Mouse (Mus musculus) testis, adult 2 months (tissue): ENCODE data around the gene Fbxl14.

Experiments
- CTCF ChIP-seq: fragments of 200-500 bp; IDR thresholded peaks from 2 replicates; pipeline ENCODE4 v1.5.1; 2012; ENCODE audit warnings: low read depth, mild to moderate bottlenecking, inconsistent platforms, low read length, moderate library complexity; ENCODE audit not compliant: control insufficient read depth, insufficient read depth, insufficient replicate concordance
- POLR2A ChIP-seq: fragments of 200-500 bp; IDR thresholded peaks from 2 replicates; pipeline ENCODE4 v1.6.1; 2012; ENCODE audit warnings: low read depth, mild to moderate bottlenecking, inconsistent platforms, low read length, moderate library complexity; ENCODE audit not compliant: control insufficient read depth

GRCm38 (mm10) chr6:119477686-119478310, 1.7 kb upstream of the Fbxl14 start:
- TF ChIP-seq CTCF, result no peak
- TF ChIP-seq POLR2A, result no peak
